Mouse (Mus musculus): ENCODE data around the gene Lnp1. TPM values are rescaled to one million over a fixed set of nuclear protein-coding genes. Genes with fewer than 3 reads are reported as not detected.
A peak's percentile ranks its signal among the peaks of the same experiment; 100 is the strongest.

Lnp1 gene
- polyA plus RNA-seq, 1 experiment from 2014 or later, result not detected

DNA sequence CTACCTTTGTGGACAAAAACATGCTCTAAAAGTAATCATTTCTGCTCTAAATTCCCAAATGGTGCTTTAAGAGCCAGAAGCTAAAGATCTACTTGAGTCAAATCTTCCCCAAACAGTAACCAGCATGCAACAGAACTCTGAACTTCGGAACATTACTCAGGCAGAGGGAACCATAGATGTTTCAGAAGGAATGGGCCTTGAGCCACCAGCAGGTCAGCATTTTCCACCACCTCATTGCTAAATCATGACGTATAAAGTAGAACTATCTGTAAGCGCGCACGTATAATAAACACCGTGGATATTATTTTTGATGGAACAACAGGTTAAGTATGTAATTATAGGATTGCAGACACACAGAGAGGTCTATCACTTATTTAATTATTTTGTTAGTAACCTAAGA, 43.0 kb downstream of the Lnp1 start:
- Histone ChIP-seq H3K36me3 (no peaks in the 10 kb centered on the region), H3K9me3 (no peaks in the 10 kb centered on the region), H3K4me1 (0 out of 2 replicates have a peak, but pooled peaks cover 8% of the 10 kb centered on the region), H3K9ac (no peak overlapping the region), H3K27me3 (no peaks in the 10 kb centered on the region), H3K4me2 (peak overlapping the region; percentile 61), H3K4me3 (peak overlapping the region; percentile 10; the same call in 1 of the 2 replicates), H3K27ac (no peak overlapping the region)
- 94% methylated on average over 6 of the region's 6 CpGs for WGBS
- ATAC-seq (ENCODE audit: insufficient number of reproducible peaks, insufficient read depth, low FRiP score, low TSS enrichment, low read depth), result no peak

DNA sequence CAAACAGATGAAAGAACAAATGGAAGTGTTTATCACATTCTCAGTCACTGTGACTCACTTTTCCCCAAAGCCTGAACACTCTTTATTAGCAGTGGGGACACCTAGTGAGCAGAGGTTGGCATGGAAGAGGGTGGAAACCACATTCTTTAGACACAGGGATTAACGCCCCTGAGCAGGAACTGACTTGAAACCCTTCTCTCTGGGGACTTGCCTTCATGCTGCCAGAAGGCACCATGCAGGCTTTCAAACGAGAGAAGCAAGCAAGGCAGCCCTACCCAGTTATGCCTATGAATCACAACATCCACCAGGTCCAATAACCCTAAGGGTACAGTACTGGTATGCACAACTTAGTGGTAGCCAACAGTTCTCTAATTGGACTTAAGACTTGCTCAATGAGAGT, 54.5 kb downstream of the Lnp1 start:
- no peaks in the 10 kb centered on the region for H3K4me1 ChIP-seq
- no peak overlapping the region for H3K4me3 ChIP-seq
- no peak overlapping the region for H3K9ac ChIP-seq
- ATAC-seq (ENCODE audit: insufficient number of reproducible peaks, insufficient read depth, low FRiP score, low TSS enrichment, low read depth), result no peak
- no peaks in the 10 kb centered on the region for H3K36me3 ChIP-seq
- H3K27me3 ChIP-seq, result no peaks in the 10 kb centered on the region
- no peak overlapping the region for H3K4me2 ChIP-seq
- WGBS, result 32% methylated on average over 2 of the region's 2 CpGs
- no peak overlapping the region for H3K27ac ChIP-seq
- H3K9me3 ChIP-seq, result no peaks in the 10 kb centered on the region

DNA sequence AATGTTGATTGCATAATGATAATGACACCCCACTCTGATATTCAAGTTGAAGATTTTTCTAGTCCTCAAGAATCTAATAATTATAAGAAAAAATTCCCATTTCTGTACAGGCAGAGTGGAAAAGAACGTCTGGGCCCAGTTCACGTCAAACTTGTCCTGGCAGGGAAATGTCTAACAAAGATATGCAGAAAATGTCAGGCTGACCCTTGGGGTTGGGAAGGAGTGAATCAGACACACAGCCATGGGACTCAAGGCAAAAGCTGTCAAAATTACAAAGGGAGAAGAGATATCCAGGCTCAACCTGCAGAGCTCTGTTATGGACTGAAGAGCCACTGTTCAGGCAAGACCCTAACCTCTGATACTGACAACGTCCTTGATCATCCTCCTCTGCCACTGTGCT, 57.4 kb downstream of the Lnp1 start:
- Histone ChIP-seq H3K4me1 (no peaks in the 10 kb centered on the region), H3K36me3 (no peaks in the 10 kb centered on the region), H3K27ac (no peak overlapping the region), H3K9ac (no peak overlapping the region), H3K27me3 (no peaks in the 10 kb centered on the region), H3K9me3 (no peaks in the 10 kb centered on the region), H3K4me3 (no peak overlapping the region), H3K4me2 (no peak overlapping the region)
- WGBS, result 71% methylated on average over 3 of the region's 3 CpGs
- no peak for ATAC-seq (ENCODE audit: insufficient number of reproducible peaks, insufficient read depth, low FRiP score, low TSS enrichment, low read depth)

DNA sequence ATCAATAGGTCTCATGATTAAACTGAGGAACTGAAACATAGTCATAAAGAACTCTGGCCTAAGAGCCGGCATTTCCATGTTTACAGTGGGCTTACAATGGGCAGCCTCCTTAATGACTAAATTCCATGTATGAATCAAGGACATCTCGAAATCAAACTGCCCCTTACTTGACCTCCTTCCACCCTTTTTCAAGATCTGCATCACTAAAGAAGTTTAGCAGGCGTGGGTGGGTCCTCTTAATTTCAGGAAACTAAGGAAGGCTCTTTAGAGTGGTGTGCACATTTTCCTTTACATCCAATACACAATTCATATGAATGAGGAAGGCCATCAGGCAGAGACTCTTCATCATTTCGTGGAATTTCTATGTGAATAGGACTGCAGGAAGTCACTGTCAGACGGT, 59.5 kb downstream of the Lnp1 start:
- Histone ChIP-seq H3K4me2 (no peak overlapping the region), H3K27me3 (no peaks in the 10 kb centered on the region), H3K36me3 (no peaks in the 10 kb centered on the region), H3K9ac (no peak overlapping the region), H3K4me1 (no peaks in the 10 kb centered on the region), H3K27ac (no peak overlapping the region), H3K9me3 (no peaks in the 10 kb centered on the region), H3K4me3 (no peak overlapping the region)
- 84% methylated on average over 5 of the region's 5 CpGs for WGBS
- ATAC-seq (ENCODE audit: insufficient number of reproducible peaks, insufficient read depth, low FRiP score, low TSS enrichment, low read depth), result no peak

DNA sequence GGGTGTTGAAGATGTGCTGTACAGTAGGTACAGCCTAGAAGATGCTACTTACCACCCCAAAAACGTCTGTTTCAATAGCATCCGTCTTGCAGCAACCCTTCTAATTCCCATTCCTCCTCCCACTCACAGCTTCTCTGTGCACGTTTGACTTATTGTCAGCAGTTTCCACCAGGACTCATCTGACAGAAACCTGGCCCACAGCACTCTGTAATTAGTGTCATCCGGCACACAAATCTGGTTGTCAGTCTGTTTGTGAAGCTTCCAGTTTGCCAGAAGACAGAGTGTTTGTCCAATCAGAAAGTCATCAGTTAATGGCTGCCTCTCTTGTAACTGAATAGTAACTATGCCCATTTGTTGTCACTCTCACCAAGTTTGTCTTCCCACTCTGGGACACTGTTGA, 60.3 kb downstream of the Lnp1 start:
- Histone ChIP-seq H3K27ac (no peak overlapping the region), H3K4me1 (no peaks in the 10 kb centered on the region), H3K9ac (no peak overlapping the region), H3K27me3 (no peaks in the 10 kb centered on the region), H3K9me3 (no peaks in the 10 kb centered on the region), H3K4me2 (no peak overlapping the region), H3K36me3 (no peaks in the 10 kb centered on the region), H3K4me3 (no peak overlapping the region)
- no peak for ATAC-seq (ENCODE audit: insufficient number of reproducible peaks, insufficient read depth, low FRiP score, low TSS enrichment, low read depth)
- 58% methylated on average over 4 of the region's 4 CpGs for WGBS

Other genes starting within 250 kb of the Lnp1 start
- gene Tfg, start 210.6 kb downstream of the Lnp1 start, polyA plus RNA-seq (2015; fragmentation: Nextera tagmentation; extraction: Ambion mirVana), result 136 and 144 TPM in 2 replicates
- gene Adgrg7, start 132.2 kb downstream of the Lnp1 start, polyA plus RNA-seq (2015; fragmentation: Nextera tagmentation; extraction: Ambion mirVana), result 0.19 TPM in 1 of 2 replicates, not detected in the other
- gene Tmem45a, start 41.9 kb downstream of the Lnp1 start, polyA plus RNA-seq (2015; fragmentation: Nextera tagmentation; extraction: Ambion mirVana), result 36.0 and 37.7 TPM in 2 replicates
- gene Tmem45a2, start 143.3 kb upstream of the Lnp1 start, polyA plus RNA-seq (2015; fragmentation: Nextera tagmentation; extraction: Ambion mirVana), result 0.42 TPM in 1 of 2 replicates, not detected in the other
- gene Tomm70a, start 193.6 kb upstream of the Lnp1 start, polyA plus RNA-seq (2015; fragmentation: Nextera tagmentation; extraction: Ambion mirVana), result 41.3 and 41.8 TPM in 2 replicates
- 91.7 and 98.7 TPM in 2 replicates for gene Nit2, start 239.3 kb upstream of the Lnp1 start, polyA plus RNA-seq (2015; fragmentation: Nextera tagmentation; extraction: Ambion mirVana)

Data from embryonic facial prominence, embryonic 13.5 days (tissue).